Mouse (Mus musculus) cerebellum, adult 11 months (tissue): Measurements from ENCODE around the gene Dhps.

Source experiments
- DNase-seq: peaks from one replicate; pipeline ENCODE4 v3.0.0; 2022

Dhps gene

GRCm38 (mm10) chr8:85071514-85072281, at the start of gene Dhps:
TSS of gene Dhps (plus strand) at chr8:85071757.
- DNase-seq = peak; percentile 88

GRCm38 (mm10) chr8:85023846-85024245, 47.7 kb upstream of the Dhps start:
- DNase-seq = no peak

GRCm38 (mm10) chr8:85025098-85025932, 46.2 kb upstream of the Dhps start, which contains the start of gene Asna1:
TSS of gene Asna1 (minus strand) at chr8:85025281.
- peak; percentile 72 for DNase-seq

- peak; percentile 96 for DNase-seq
Measured at GRCm38 (mm10) chr8:85026670-85027515, 44.7 kb upstream of the Dhps start, which contains the start of gene Trir. TSS of gene Trir (plus strand) at chr8:85026823.

GRCm38 (mm10) chr8:85027516-85027855, 44.1 kb upstream of the Dhps start:
- DNase-seq = no peak

GRCm38 (mm10) chr8:85027922-85028321, 43.6 kb upstream of the Dhps start:
- DNase-seq = no peak

- DNase-seq = no peak
Measured at GRCm38 (mm10) chr8:85029271-85029670, 42.3 kb upstream of the Dhps start.

- no peak for DNase-seq
Measured at GRCm38 (mm10) chr8:85032622-85033311, 38.8 kb upstream of the Dhps start.

GRCm38 (mm10) chr8:85033867-85034266, 37.7 kb upstream of the Dhps start:
- no peak for DNase-seq

GRCm38 (mm10) chr8:85034764-85035163, 36.8 kb upstream of the Dhps start:
- DNase-seq = peak; percentile 59

GRCm38 (mm10) chr8:85035165-85035727, 36.3 kb upstream of the Dhps start:
- DNase-seq = no peak

GRCm38 (mm10) chr8:85035728-85036310, 35.7 kb upstream of the Dhps start:
- DNase-seq = no peak

GRCm38 (mm10) chr8:85036381-85036717, 35.2 kb upstream of the Dhps start:
- DNase-seq = no peak

- peak; percentile 85 for DNase-seq
Measured at GRCm38 (mm10) chr8:85036718-85037365, 34.7 kb upstream of the Dhps start, which contains the start of gene Tnpo2. TSS of gene Tnpo2 (plus strand) at chr8:85036915.

- DNase-seq = no peak
Measured at GRCm38 (mm10) chr8:85037366-85037680, 34.2 kb upstream of the Dhps start.

- peak; percentile 36 for DNase-seq
Measured at GRCm38 (mm10) chr8:85037681-85038531, 33.7 kb upstream of the Dhps start.

- DNase-seq = no peak
Measured at GRCm38 (mm10) chr8:85043619-85044018, 27.9 kb upstream of the Dhps start.

- DNase-seq = no peak
Measured at GRCm38 (mm10) chr8:85057367-85057766, 14.2 kb upstream of the Dhps start.

GRCm38 (mm10) chr8:85059879-85060616, 11.5 kb upstream of the Dhps start, which contains the start of gene Fbxw9:
TSS of gene Fbxw9 (plus strand) at chr8:85060055.
- DNase-seq = peak; percentile 85
